Mouse (Mus musculus): ENCODE data around the gene Fam25c.

DNA sequence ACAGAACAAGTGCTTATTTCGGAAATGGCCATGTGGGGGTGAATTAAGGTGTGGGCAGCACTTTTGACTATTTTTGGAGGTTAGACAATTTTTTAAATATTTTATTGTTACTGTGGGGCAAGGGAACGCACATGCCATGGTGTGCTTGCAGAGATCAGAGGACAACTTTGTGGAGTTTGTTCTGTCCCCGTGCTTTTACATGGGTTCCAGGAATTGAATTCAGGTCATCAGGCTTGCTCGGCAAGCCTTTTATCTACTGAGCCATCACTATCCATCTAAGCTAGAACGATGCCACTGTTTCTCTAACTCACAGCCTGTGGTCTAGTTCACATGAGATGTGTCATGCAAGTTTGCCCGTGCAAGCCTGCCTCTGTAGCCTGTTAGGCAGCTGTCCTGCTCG, 6.9 kb downstream of the Fam25c start:
- no peak for TF ChIP-seq CTCF (IDR thresholded peaks at IDR 0.05; ENCODE audit: low read depth)
- no peak for TF ChIP-seq EP300 (IDR thresholded peaks at IDR 0.05; ENCODE audit: low read depth)

All from liver, embryonic 14.5 days (tissue).